Mouse (Mus musculus): ENCODE measurements around the gene Olfr1305.

Gene Olfr1305

GRCm38 (mm10) chr2:111877049-111877448 is at the start of gene Olfr1305:
Gene Olfr1305 (minus strand): TSS chr2:111877149.
- no peak for DNase-seq (ENCODE audit: low spot score in 2 of 2)

- no peak for DNase-seq (ENCODE audit: low spot score in 2 of 2)
These were observed 39.2 kb upstream of the Olfr1305 start, which contains the start of gene Olfr1306 for GRCm38 (mm10) chr2:111916171-111916570. Gene Olfr1306 (minus strand): TSS chr2:111916271.

- DNase-seq (ENCODE audit: low spot score in 2 of 2): no peak
These were observed 56.7 kb downstream of the Olfr1305 start, which contains the start of gene Olfr1303 for GRCm38 (mm10) chr2:111820240-111820639. Gene Olfr1303 (minus strand): TSS chr2:111820340.
